Mouse (Mus musculus) MEL (cell line): ENCODE measurements around the gene Satb1.

Experiments used
- CTCF ChIP-seq, 3 experiments: IDR thresholded peaks in 2 of 3; conservative IDR thresholded peaks in 1 of 3; 2 replicates each; pipeline ENCODE4 v1.5.1; 2011 to 2012; ENCODE audit warnings: low read length in 3 of 3, low read depth in 2 of 3, mild to moderate bottlenecking in 2 of 3, improper control_type of control experiment in 1 of 3, inconsistent platforms in 1 of 3, mixed read lengths in 1 of 3, moderate library complexity in 1 of 3; ENCODE audit not compliant: control insufficient read depth in 1 of 3, insufficient read depth in 1 of 3, poor library complexity in 1 of 3, severe bottlenecking in 1 of 3
- EP300 ChIP-seq, 2 experiments: IDR thresholded peaks; 2 replicates each; pipeline ENCODE4 v1.6.1; 2011; ENCODE audit warnings: improper control_type of control experiment in 2 of 2, low read length in 2 of 2, low read depth in 1 of 2, mild to moderate bottlenecking in 1 of 2
- GABPA ChIP-seq: IDR thresholded peaks from 2 replicates; pipeline ENCODE4 v1.6.1; 2012; ENCODE audit warnings: low read depth, mild to moderate bottlenecking, inconsistent platforms, low read length, improper control_type of control experiment, moderate library complexity
- ZKSCAN1 ChIP-seq: IDR thresholded peaks from 2 replicates; pipeline ENCODE4 v1.6.1; 2012; ENCODE audit warnings: low read depth, mild to moderate bottlenecking, inconsistent platforms, low read length, improper control_type of control experiment, moderate library complexity
- ZNF384 ChIP-seq: IDR thresholded peaks from 2 replicates; pipeline ENCODE4 v1.6.1; 2012; ENCODE audit warnings: low read depth, mild to moderate bottlenecking, inconsistent platforms, low read length, improper control_type of control experiment

DNA sequence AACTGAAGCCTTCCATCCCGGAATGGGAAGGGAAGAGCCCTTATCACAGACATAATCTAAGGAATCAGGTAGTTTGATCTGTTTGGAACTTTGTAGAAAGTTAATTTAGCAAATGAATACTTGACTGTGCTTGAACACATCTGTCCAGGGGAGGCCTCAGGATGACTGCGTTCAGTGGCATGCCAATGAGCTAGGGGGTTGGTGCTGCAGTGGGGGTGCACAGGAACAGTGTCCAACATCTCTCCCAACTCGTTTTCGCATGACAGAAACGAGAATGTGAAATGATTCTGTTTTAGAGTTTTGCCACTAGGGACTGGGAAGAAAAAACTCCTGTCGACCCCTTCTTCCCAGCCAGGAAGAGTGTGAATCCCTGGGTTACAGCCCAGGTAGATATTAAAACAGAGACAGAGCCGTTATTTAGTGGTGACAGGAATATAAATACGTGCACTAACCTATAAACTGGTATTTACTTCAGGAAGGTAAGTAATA lies 5.1 kb downstream of the Satb1 start:
- TF ChIP-seq EP300 (IDR thresholded peaks at IDR 0.05; ENCODE audit: low read depth in 1 of 2, low read length in 2 of 2): no peak
- no peak for TF ChIP-seq GABPA
- TF ChIP-seq ZKSCAN1: no peak
- TF ChIP-seq CTCF (IDR thresholded peaks at IDR 0.05 in 2 of 3, conservative IDR thresholded peaks at IDR 0.05 in 1 of 3; ENCODE audit: control insufficient read depth in 1 of 3, insufficient read depth in 1 of 3, low read depth in 2 of 3, low read length in 3 of 3, poor library complexity in 1 of 3, severe bottlenecking in 1 of 3): no peak
- no peak for TF ChIP-seq ZNF384
